Mouse (Mus musculus) olfactory bulb, adult 2 months (tissue): ENCODE measurements around the gene Hist1h1c. TPM values are rescaled to one million over a fixed set of nuclear protein-coding genes. Genes with fewer than 3 reads are reported as not detected.

Experiments used
- H3K27ac ChIP-seq: fragments of 200-500 bp; 2 replicates; pipeline ENCODE4 v1.5.1; 2012; ENCODE audit warnings: low read depth, low read length; ENCODE audit not compliant: insufficient read depth
- H3K4me1 ChIP-seq: fragments of 200-500 bp; 2 replicates; pipeline ENCODE4 v1.6.1; 2012; ENCODE audit warnings: low read length; ENCODE audit not compliant: control insufficient read depth, insufficient read depth
- H3K4me3 ChIP-seq: fragments of 200-500 bp; 2 replicates; pipeline ENCODE4 v1.5.1; 2012; ENCODE audit warnings: mild to moderate bottlenecking, low read depth, low read length, moderate library complexity; ENCODE audit not compliant: insufficient read depth
- CTCF ChIP-seq: fragments of 200-500 bp; IDR thresholded peaks from 2 replicates; pipeline ENCODE4 v1.5.1; 2012; ENCODE audit warnings: low read depth, mild to moderate bottlenecking, low read length, moderate library complexity; ENCODE audit not compliant: insufficient read depth
- POLR2A ChIP-seq: fragments of 200-500 bp; IDR thresholded peaks from 2 replicates; pipeline ENCODE4 v1.6.1; 2012; ENCODE audit warnings: mild to moderate bottlenecking, low read depth, low read length, moderate library complexity; ENCODE audit not compliant: insufficient read depth
- WGBS: fragments of 180-500 bp; shearing (Covaris S2); methylation state at CpG from one replicate; pipeline ENCODE4 v1.1.7; 2018; 5-methylcytosine and 5-hydroxymethylcytosine counted together
- polyA plus RNA-seq: library from polyadenylated mRNA; stranded (reverse); fragments of >200 nt; gene quantifications from 2 replicates; pipeline ENCODE4 v1.2.4, GENCODE M21; 2012; ENCODE audit warnings: low replicate concordance; ENCODE audit not compliant: missing spikeins, insufficient read depth, insufficient read length

Hist1h1c gene
- polyA plus RNA-seq, 1 experiment: not detected

DNA sequence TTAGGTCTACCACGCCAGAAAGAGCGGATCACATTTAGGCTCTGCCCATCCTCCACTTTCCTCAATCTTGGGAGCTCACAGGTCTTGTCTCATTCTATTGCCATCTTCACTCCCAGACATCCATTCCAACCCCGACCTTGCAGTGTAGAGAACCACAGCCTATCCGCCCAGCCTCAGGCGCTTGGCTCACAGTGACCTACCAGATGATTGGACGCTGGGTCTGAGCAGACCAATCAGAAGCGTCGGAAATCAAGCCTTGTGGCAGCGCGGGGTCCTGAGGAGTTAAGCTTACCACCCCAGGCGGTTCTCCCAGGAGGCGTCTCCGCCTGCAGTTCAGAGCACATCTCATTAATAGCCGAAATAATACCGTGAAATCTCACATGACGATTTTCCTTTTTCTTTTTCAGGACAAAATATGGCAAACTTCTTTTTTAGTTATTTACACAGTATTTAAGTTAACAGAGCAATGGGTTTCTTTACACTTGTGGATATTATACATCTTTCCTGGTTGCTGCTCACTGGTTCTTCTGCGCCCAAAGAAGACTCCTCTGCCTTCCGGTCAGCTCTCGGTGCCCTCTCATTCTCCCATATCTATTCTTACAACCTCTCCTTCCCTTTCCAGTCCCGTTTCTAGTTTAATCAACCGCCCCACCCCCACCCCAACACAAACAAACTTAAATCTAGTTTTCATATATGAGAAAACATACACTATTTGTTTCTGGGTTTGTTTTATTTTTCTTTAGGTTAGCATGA, 34.1 kb downstream of the Hist1h1c start:
- WGBS: 26% methylated on average over 21 of the region's 21 CpGs
- Histone ChIP-seq H3K4me1 (peaks cover 3% of the 10 kb centered on the region), H3K27ac (no peak overlapping the region), H3K4me3 (no peak overlapping the region)
- no peak for TF ChIP-seq CTCF
- TF ChIP-seq POLR2A: no peak

DNA sequence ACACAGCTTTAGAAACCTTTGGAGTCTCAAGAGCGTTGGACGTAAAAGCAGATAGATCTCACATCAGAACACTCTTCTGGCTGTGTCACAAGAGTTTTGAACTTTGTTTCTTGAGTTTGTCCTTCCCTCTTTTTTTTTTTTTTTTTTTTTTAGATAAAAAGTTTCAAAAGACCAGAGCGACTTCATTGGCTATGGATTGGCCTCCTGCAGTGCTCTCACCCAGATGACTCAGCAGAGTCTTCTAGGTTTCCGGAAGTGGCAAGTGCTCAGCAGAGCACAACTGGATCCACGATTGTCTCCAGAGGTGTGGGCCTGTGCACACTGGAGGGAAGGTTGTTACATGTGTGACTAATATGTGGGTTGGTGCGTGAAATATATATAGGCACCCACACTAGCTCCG, 39.7 kb downstream of the Hist1h1c start:
- 87% methylated on average over 7 of the region's 7 CpGs for WGBS
- TF ChIP-seq CTCF: no peak
- no peak for TF ChIP-seq POLR2A

DNA sequence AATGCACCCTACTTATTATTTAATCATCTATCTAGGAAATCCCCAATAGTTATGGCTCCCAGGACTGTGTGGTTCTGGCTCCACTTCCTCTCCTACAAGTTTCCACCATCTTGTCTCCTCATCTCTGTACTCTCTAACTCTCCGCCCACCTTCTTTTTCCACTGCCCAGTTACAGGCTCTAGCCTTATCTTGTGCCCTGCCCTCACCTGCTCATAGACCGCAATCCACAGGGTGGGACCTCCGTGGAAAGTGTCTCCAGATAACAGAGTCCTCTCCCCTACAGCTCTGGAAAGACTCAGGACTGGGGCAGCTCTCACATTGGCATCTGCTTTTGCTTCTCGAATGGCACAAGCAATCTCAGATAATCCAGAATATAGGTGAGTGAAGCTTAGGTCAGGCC, 40.4 kb downstream of the Hist1h1c start:
- no peaks in the 10 kb centered on the region for H3K4me1 ChIP-seq
- H3K27ac ChIP-seq: no peak overlapping the region
- no peak for TF ChIP-seq POLR2A
- no peak overlapping the region for H3K4me3 ChIP-seq
- WGBS: 92% methylated on average over 4 of the region's 4 CpGs

More for the DNA sequence above, 39.7 kb downstream of the Hist1h1c start:
- H3K27ac ChIP-seq: no peak overlapping the region
- H3K4me3 ChIP-seq: no peak overlapping the region
- H3K4me1 ChIP-seq: no peaks in the 10 kb centered on the region

Other genes starting within 250 kb of the Hist1h1c start
- gene Btn2a2, start 250.0 kb upstream of the Hist1h1c start, polyA plus RNA-seq: not detected in 2 replicates
- gene Hist1h4h, start 207.8 kb upstream of the Hist1h1c start, polyA plus RNA-seq: not detected in 2 replicates
- not detected in 2 replicates for gene Hist1h2af, start 204.9 kb upstream of the Hist1h1c start, polyA plus RNA-seq
- not detected in 2 replicates for gene Hist1h3g, start 203.4 kb upstream of the Hist1h1c start, polyA plus RNA-seq
- not detected in 2 replicates for gene Hist1h2bh, start 195.4 kb upstream of the Hist1h1c start, polyA plus RNA-seq
- not detected in 2 replicates for gene Hist1h3f, start 194.8 kb upstream of the Hist1h1c start, polyA plus RNA-seq
- gene Hist1h4f, start 187.2 kb upstream of the Hist1h1c start, polyA plus RNA-seq: not detected in 2 replicates
- gene Hist1h1d, start 185.5 kb upstream of the Hist1h1c start, polyA plus RNA-seq: not detected in 2 replicates
- gene Hist1h3e, start 176.4 kb upstream of the Hist1h1c start, polyA plus RNA-seq: not detected in 2 replicates
- not detected in 2 replicates for gene Hist1h2ae, start 167.6 kb upstream of the Hist1h1c start, polyA plus RNA-seq
- gene Hist1h2bg, start 167.4 kb upstream of the Hist1h1c start, polyA plus RNA-seq: not detected in 2 replicates
- gene Hist1h2bf, start 164.6 kb upstream of the Hist1h1c start, polyA plus RNA-seq: not detected in 2 replicates
- not detected in 2 replicates for gene Hist1h2ad, start 164.4 kb upstream of the Hist1h1c start, polyA plus RNA-seq
- not detected in 2 replicates for gene Hist1h3d, start 163.0 kb upstream of the Hist1h1c start, polyA plus RNA-seq
- not detected in 2 replicates for gene Hist1h4d, start 157.2 kb upstream of the Hist1h1c start, polyA plus RNA-seq
- not detected in 2 replicates for gene Hist1h2be, start 117.7 kb upstream of the Hist1h1c start, polyA plus RNA-seq
- not detected in 2 replicates for gene Hist1h1e, start 116.2 kb upstream of the Hist1h1c start, polyA plus RNA-seq
- gene Hist1h2ac, start 54.9 kb upstream of the Hist1h1c start, polyA plus RNA-seq: not detected in 2 replicates
- not detected in 2 replicates for gene Hist1h2bc, start 54.6 kb upstream of the Hist1h1c start, polyA plus RNA-seq
- gene Hist1h1t, start 43.0 kb upstream of the Hist1h1c start, polyA plus RNA-seq: not detected in 2 replicates
- gene Hist1h4c, start 40.4 kb upstream of the Hist1h1c start, polyA plus RNA-seq: not detected in 2 replicates
- not detected in 2 replicates for gene Hfe, start 28.0 kb upstream of the Hist1h1c start, polyA plus RNA-seq
- gene Hist1h3c, start 6.8 kb downstream of the Hist1h1c start, polyA plus RNA-seq: not detected in 2 replicates
- gene Hist1h2bb, start 7.9 kb downstream of the Hist1h1c start, polyA plus RNA-seq: not detected in 2 replicates
- gene Hist1h2ab, start 12.3 kb downstream of the Hist1h1c start, polyA plus RNA-seq: not detected in 2 replicates
- not detected in 2 replicates for gene Hist1h3b, start 13.5 kb downstream of the Hist1h1c start, polyA plus RNA-seq
- gene Hist1h4b, start 18.2 kb downstream of the Hist1h1c start, polyA plus RNA-seq: not detected in 2 replicates
- gene Hist1h4a, start 22.4 kb downstream of the Hist1h1c start, polyA plus RNA-seq: not detected in 2 replicates
- gene Hist1h3a, start 23.6 kb downstream of the Hist1h1c start, polyA plus RNA-seq: not detected in 2 replicates
- gene Hist1h1a, start 24.9 kb downstream of the Hist1h1c start, polyA plus RNA-seq: not detected in 2 replicates
- not detected in 2 replicates for gene Trim38, start 31.1 kb downstream of the Hist1h1c start, polyA plus RNA-seq
- gene Slc17a2, start 68.2 kb downstream of the Hist1h1c start, polyA plus RNA-seq: not detected in 2 replicates
- not detected in 2 replicates for gene Slc17a3, start 100.6 kb downstream of the Hist1h1c start, polyA plus RNA-seq
- gene Slc17a1, start 128.9 kb downstream of the Hist1h1c start, polyA plus RNA-seq: not detected in 2 replicates
- not detected in 2 replicates for gene Slc17a4, start 176.2 kb downstream of the Hist1h1c start, polyA plus RNA-seq
- not detected in 2 replicates for gene Hist1h2ba, start 195.3 kb downstream of the Hist1h1c start, polyA plus RNA-seq
- gene Hist1h2aa, start 195.7 kb downstream of the Hist1h1c start, polyA plus RNA-seq: not detected in 2 replicates